ENCODE assay signal across 32 mouse cellular contexts in genomic region chr7:72234433-72234998, GRCm38 (mm10).
DNase-seq lines count a peak whose midpoint lies in the region; ATAC-seq lines count a peak whose summit lies in the region.
"Had no signal": no experiment of that assay in that cellular context is flagged by ENCODE, and none has a peak within 500 bp of the region (broad histone marks: within the 10 kb centered on the region; RNA-seq: fewer than 3 reads in every experiment).

No protein-coding gene starts in this region.

- ATAC-seq in kidney, embryonic 16.5 days (ENCODE audit: low FRiP score, low TSS enrichment): 0 out of 2 replicates have a peak, but pooled peaks have one; percentile 61
- peak; percentile 70 for ATAC-seq in liver, embryonic 13.5 days (ENCODE audit: low read depth)
- ATAC-seq: intestine, embryonic 16.5 days; lung, postnatal 0 days; midbrain, embryonic 13.5 days had no signal

- no peaks in the 10 kb centered on the region for H3K27me3 ChIP-seq in kidney, embryonic 16.5 days (ENCODE audit: insufficient read depth, low read length)
- H3K27me3 ChIP-seq in liver, embryonic 13.5 days: no peaks in the 10 kb centered on the region
- H3K27me3 ChIP-seq: CH12.LX; embryonic facial prominence, embryonic 15.5 days; forebrain, embryonic 12.5 days; hindbrain, embryonic 13.5 days; megakaryocyte, embryonic 14.5 days; midbrain, embryonic 13.5 days; neural tube, embryonic 15.5 days had no signal

- H3K4me3 ChIP-seq in kidney, embryonic 16.5 days (ENCODE audit: low read length): no peak overlapping the region
- H3K4me3 ChIP-seq in liver, embryonic 13.5 days (replicated peaks): no peak overlapping the region
- H3K4me3 ChIP-seq: embryonic facial prominence, embryonic 15.5 days; forebrain, embryonic 12.5 days; gastrocnemius, adult 2 months; hindbrain, embryonic 13.5 days; limb, embryonic 15.5 days; megakaryocyte, embryonic 14.5 days; midbrain, embryonic 13.5 days; neural tube, embryonic 15.5 days had no signal

- no peak overlapping the region; the same call in 1 of the 2 replicates for H3K9ac ChIP-seq in kidney, embryonic 16.5 days (replicated peaks; ENCODE audit: low read length)
- no peak overlapping the region for H3K9ac ChIP-seq in liver, embryonic 13.5 days
- H3K9ac ChIP-seq: embryonic facial prominence, embryonic 15.5 days; forebrain, embryonic 12.5 days; hindbrain, embryonic 13.5 days; limb, embryonic 15.5 days; midbrain, embryonic 13.5 days; neural tube, embryonic 15.5 days had no signal

- peak; percentile 7 for DNase-seq in embryo, embryonic 10 days (ENCODE audit: low spot score)
- no peak for DNase-seq in embryo, embryonic 9.5 days (ENCODE audit: extremely low spot score)
- DNase-seq in kidney, adult 8-10 months: no peak
- DNase-seq in forelimb bud, embryonic 11.5 days (ENCODE audit: low read depth, low spot score): peak; percentile 72
- no peak for DNase-seq in liver, embryonic 13.5 days
- no peak for DNase-seq in layer of hippocampus, adult 9-11 months
- no peak for DNase-seq in adrenal gland, postnatal 10 days
- DNase-seq: adrenal gland, postnatal 14 days; cerebellum, adult 2 months; cerebellum, postnatal 14 days; gastrocnemius, adult 2 months; gastrocnemius, postnatal 36 days; heart, adult 18-20 months; heart, postnatal 4 days; kidney, postnatal 25 days; lung, adult 18-20 months; lung, postnatal 4 days; retina, postnatal 1 day; right cerebral cortex, postnatal 14 days; thymus, postnatal 4 days had no signal

- peak overlapping the region; percentile 80 for H3K27ac ChIP-seq in kidney, embryonic 16.5 days (ENCODE audit: low read length)
- H3K27ac ChIP-seq in liver, embryonic 13.5 days: no peak overlapping the region
- H3K27ac ChIP-seq: embryonic facial prominence, embryonic 15.5 days; forebrain, embryonic 12.5 days; gastrocnemius, adult 2 months; hindbrain, embryonic 13.5 days; limb, embryonic 15.5 days; midbrain, embryonic 13.5 days; neural tube, embryonic 15.5 days had no signal

- no peaks in the 10 kb centered on the region for H3K9me3 ChIP-seq in kidney, embryonic 16.5 days (ENCODE audit: low read length)
- no peaks in the 10 kb centered on the region for H3K9me3 ChIP-seq in liver, embryonic 13.5 days (replicated peaks)
- H3K9me3 ChIP-seq: embryonic facial prominence, embryonic 15.5 days; forebrain, embryonic 12.5 days; hindbrain, embryonic 13.5 days; limb, embryonic 15.5 days; megakaryocyte, embryonic 14.5 days; midbrain, embryonic 13.5 days; neural tube, embryonic 15.5 days had no signal

- 38% methylated on average over 6 of the region's 6 CpGs for WGBS in kidney, embryonic 16.5 days
- 45% methylated on average over 6 of the region's 6 CpGs for WGBS in liver, embryonic 13.5 days (ENCODE audit: insufficient replicate concordance)

- no peaks in the 10 kb centered on the region for H3K36me3 ChIP-seq in kidney, embryonic 16.5 days (ENCODE audit: insufficient read depth, low read length)
- no peaks in the 10 kb centered on the region for H3K36me3 ChIP-seq in liver, embryonic 13.5 days
- H3K36me3 ChIP-seq: embryonic facial prominence, embryonic 15.5 days; forebrain, embryonic 12.5 days; hindbrain, embryonic 13.5 days; limb, embryonic 15.5 days; midbrain, embryonic 13.5 days; neural tube, embryonic 15.5 days had no signal

- H3K4me2 ChIP-seq in kidney, embryonic 16.5 days (replicated peaks; ENCODE audit: low read depth, low read length): no peak overlapping the region
- H3K4me2 ChIP-seq in liver, embryonic 13.5 days: no peak overlapping the region
- H3K4me2 ChIP-seq: embryonic facial prominence, embryonic 15.5 days; forebrain, embryonic 12.5 days; heart, embryonic 11.5 days; hindbrain, embryonic 13.5 days; limb, embryonic 15.5 days; midbrain, embryonic 13.5 days; neural tube, embryonic 15.5 days had no signal

- no peaks in the 10 kb centered on the region for H3K4me1 ChIP-seq in kidney, embryonic 16.5 days (ENCODE audit: insufficient read depth, low read length)
- H3K4me1 ChIP-seq in liver, embryonic 13.5 days (replicated peaks): no peaks in the 10 kb centered on the region
- H3K4me1 ChIP-seq: embryonic facial prominence, embryonic 15.5 days; megakaryocyte, embryonic 14.5 days; neural tube, embryonic 15.5 days had no signal

Comparison
In these comparisons a context has a peak if more than half of its experiments do, and no peak if none do; other contexts are left out.
1. DNase-seq: peak in embryo, embryonic 10 days (single experiment) and forelimb bud, embryonic 11.5 days (single experiment); none in embryo, embryonic 9.5 days (single experiment), kidney, adult 8-10 months (0 of 2), liver, embryonic 13.5 days (single experiment), layer of hippocampus, adult 9-11 months (single experiment) and adrenal gland, postnatal 10 days (single experiment).